Mouse (Mus musculus): Measurements from ENCODE around the gene Prr12.

DNA sequence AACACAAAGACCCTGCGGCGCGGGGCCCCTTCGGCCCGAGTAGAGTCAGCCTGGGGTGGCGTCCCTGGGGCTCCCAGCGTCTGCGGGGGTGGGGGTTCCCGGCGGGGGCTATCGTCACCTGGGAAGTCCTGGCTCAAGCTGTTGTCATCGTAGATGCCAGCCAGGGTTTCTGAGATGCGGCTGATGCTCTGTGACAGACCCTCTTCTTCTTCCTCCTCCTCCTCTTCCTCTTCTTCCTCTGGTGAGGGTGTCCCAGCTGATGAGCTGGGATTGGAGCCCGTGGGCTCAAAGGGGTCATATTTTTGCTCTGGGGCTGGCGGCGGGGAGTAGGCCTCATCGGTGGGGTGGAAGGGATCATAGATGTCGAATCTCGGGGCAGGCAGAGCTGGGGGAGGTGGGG is 44.3 kb downstream of the Prr12 start:
- TF ChIP-seq POLR2A (IDR thresholded peaks at IDR 0.05; ENCODE audit: insufficient read depth, low read depth, low read length), result no peak
- TF ChIP-seq CTCF (IDR thresholded peaks at IDR 0.05; ENCODE audit: insufficient read depth, low read depth, low read length), result no peak
